Comparison of ENCODE assay signal across 10 mouse cellular contexts in genomic region chr2:170596726-170597125, GRCm38 (mm10). TPM values are rescaled to one million over a fixed set of nuclear protein-coding genes. Genes with fewer than 3 reads are reported as not detected.
DNase-seq lines count a peak whose midpoint lies in the region; TF ChIP-seq lines count a peak whose summit lies in the region.
"Had no signal": no experiment of that assay in that cellular context is flagged by ENCODE, and none has a peak within 500 bp of the region (broad histone marks: within the 10 kb centered on the region; RNA-seq: fewer than 3 reads in every experiment).

No protein-coding gene starts in this region.

- DNase-seq in cerebellum, adult 18-20 months: peak; percentile 15 to 22
- DNase-seq in cerebellum, adult 11 months: no peak
- DNase-seq in thymus, adult 2 months: peak; percentile 28
- no peak for DNase-seq in thymus, adult 18-20 months
- DNase-seq in frontal cortex, adult 2 months (ENCODE audit: extremely low spot score in 1 of 2, low spot score in 1 of 2): peak; percentile 19 to 88
- peak; percentile 25 to 71 for DNase-seq in layer of hippocampus, adult 8-10 months (ENCODE audit: low spot score in 2 of 2)
- DNase-seq in lung, postnatal 14 days: peak; percentile 61
- peak; percentile 29 for DNase-seq in thymus, postnatal 25 days

- H3K27ac ChIP-seq in thymus, adult 2 months (ENCODE audit: control insufficient read depth, insufficient read depth, low read length): no peak overlapping the region

- no peaks in the 10 kb centered on the region for H3K4me1 ChIP-seq in thymus, adult 2 months (replicated peaks; ENCODE audit: control insufficient read depth, insufficient read depth, low read length)

- H3K4me3 ChIP-seq in thymus, adult 2 months (ENCODE audit: control insufficient read depth, insufficient read depth, low read length): no peak overlapping the region

- 7% methylated on average over 1 of the region's 1 CpGs for WGBS in thymus, adult 2 months

- H3K27me3 ChIP-seq in thymus, adult 2 months (ENCODE audit: control insufficient read depth, insufficient read depth, low read length): no peaks in the 10 kb centered on the region

- H3K36me3 ChIP-seq in thymus, adult 2 months (ENCODE audit: control insufficient read depth, insufficient read depth, low read length): no peaks in the 10 kb centered on the region

- TF ChIP-seq POLR2A in thymus, adult 2 months (IDR thresholded peaks at IDR 0.05; ENCODE audit: control insufficient read depth, extremely low read depth, insufficient read depth, low read length, poor library complexity): no peak

- TF ChIP-seq CTCF in thymus, adult 2 months (IDR thresholded peaks at IDR 0.05; ENCODE audit: borderline replicate concordance, control insufficient read depth, extremely low read depth, insufficient read depth, low read length, poor library complexity): no peak

RNA-seq across cellular contexts. Expression of gene 4930470P17Rik, which starts 5.1 kb away (rescaled TPM):
- not detected in 2 replicates for polyA plus RNA-seq in thymus, adult 2 months (2012; rRNA removed)
- polyA plus RNA-seq in frontal cortex, adult 2 months (2012; rRNA removed): not detected in 2 replicates
- total RNA-seq in layer of hippocampus, adult 8-10 months (2022): not detected
- polyA plus RNA-seq: heart, embryonic 16.5 days; spleen, adult 2 months had no signal

Comparison
In these comparisons a context has a peak if more than half of its experiments do, and no peak if none do; other contexts are left out.
1. DNase-seq: peak in cerebellum, adult 18-20 months (2 of 2), thymus, adult 2 months (single experiment), frontal cortex, adult 2 months (2 of 2), layer of hippocampus, adult 8-10 months (2 of 2), lung, postnatal 14 days (single experiment) and thymus, postnatal 25 days (single experiment); none in cerebellum, adult 11 months (single experiment) and thymus, adult 18-20 months (0 of 2).